Mouse (Mus musculus) G1E (cell line): Measurements from ENCODE around the gene Sigirr. TPM values are rescaled to one million over a fixed set of nuclear protein-coding genes. Genes with fewer than 3 reads are reported as not detected.

Experiments used
- ATAC-seq: 2 replicates; pipeline ENCODE4 v1.8.0; 2016; ENCODE audit warnings: mild to moderate bottlenecking; ENCODE audit not compliant: insufficient number of reproducible peaks, poor library complexity, low FRiP score, severe bottlenecking; ENCODE audit errors: extremely low read depth
- DNase-seq: peaks from one replicate; pipeline ENCODE4 v3.0.0; 2012; ENCODE audit warnings: low spot score
- H3K27me3 ChIP-seq: 2 replicates; pipeline ENCODE4 v1.6.1; 2012; ENCODE audit warnings: mild to moderate bottlenecking, low read length, inconsistent platforms; ENCODE audit not compliant: insufficient read depth
- H3K36me3 ChIP-seq: replicated peaks from 2 replicates; pipeline ENCODE3; 2012; ENCODE audit warnings: mild to moderate bottlenecking, inconsistent platforms
- H3K4me1 ChIP-seq: 2 replicates; pipeline ENCODE4 v1.6.1; 2012; ENCODE audit warnings: low read depth, low read length, inconsistent platforms, mixed read lengths; ENCODE audit not compliant: insufficient read depth
- H3K4me3 ChIP-seq: 2 replicates; pipeline ENCODE4 v1.5.1; 2012; ENCODE audit warnings: low read depth, mild to moderate bottlenecking, inconsistent platforms, low read length, moderate library complexity, mixed read lengths
- H3K9me3 ChIP-seq: replicated peaks from 2 replicates; pipeline ENCODE4 v1.6.1; 2012; ENCODE audit warnings: inconsistent platforms
- CTCF ChIP-seq: IDR thresholded peaks from 2 replicates; pipeline ENCODE4 v1.5.1; 2012; ENCODE audit warnings: low read depth, low read length, inconsistent platforms, mixed read lengths
- GATA1 ChIP-seq: IDR thresholded peaks from 2 replicates; pipeline ENCODE4 v1.6.1; 2012; ENCODE audit warnings: borderline replicate concordance, low read length, inconsistent platforms, mixed read lengths
- GATA2 ChIP-seq: IDR thresholded peaks from 2 replicates; pipeline ENCODE4 v1.6.1; 2012; ENCODE audit warnings: low read depth, low read length, inconsistent platforms, borderline replicate concordance
- POLR2AphosphoS5 ChIP-seq: IDR thresholded peaks from 2 replicates; pipeline ENCODE4 v1.6.1; 2012; ENCODE audit warnings: low read depth, low read length, inconsistent platforms; ENCODE audit not compliant: insufficient replicate concordance
- TAL1 ChIP-seq: conservative IDR thresholded peaks from 2 replicates; pipeline ENCODE4 v1.6.1; 2012; ENCODE audit warnings: low read depth, low read length, inconsistent platforms, mixed read lengths
- polyA plus RNA-seq: library from polyadenylated mRNA; stranded (reverse); fragments of >175 nt; gene quantifications from 2 replicates; pipeline ENCODE4 v1.2.3, GENCODE M21; 2012
- total RNA-seq, 2 experiments: library from RNA; stranded (forward) in 1 of 2; stranded (reverse) in 1 of 2; fragments of 200-1000 nt in 1 of 2; fragments of >200 nt in 1 of 2; fragmentation: Nextera tagmentation in 1 of 2; gene quantifications; 2 replicates each; pipeline ENCODE4 v1.2.3; 2014 to 2017

Sigirr gene
- total and polyA plus RNA-seq, 3 experiments = 6.7 to 8.6 (median 6.9) TPM

DNA sequence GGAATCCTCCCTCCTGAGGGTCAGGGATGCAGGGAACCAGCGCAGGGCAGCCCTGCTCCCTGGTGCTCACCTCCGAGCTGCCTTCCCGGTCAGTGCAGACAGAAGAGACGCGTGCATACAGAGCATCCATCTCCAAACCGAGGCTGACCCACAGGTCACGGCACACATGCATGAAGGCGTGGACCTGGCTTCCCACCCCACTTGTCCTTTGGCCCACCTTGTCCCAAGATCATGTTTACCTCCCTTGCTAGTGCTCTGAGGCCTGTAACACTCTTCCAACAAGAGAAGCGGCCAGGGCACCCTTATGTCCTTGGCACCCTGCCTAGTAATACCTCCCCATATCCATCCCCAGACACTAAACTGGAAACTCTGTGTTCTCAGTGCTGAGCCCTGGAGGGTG is 15.5 kb upstream of the Sigirr start:
- H3K4me1 ChIP-seq = peaks cover 16% of the 10 kb centered on the region
- no peak for DNase-seq

GRCm38 (mm10) chr7:141103161-141103560 is 2.8 kb upstream of the Sigirr start:
- Histone ChIP-seq H3K36me3 (no peaks in the 10 kb centered on the region), H3K27me3 (peaks cover 55% of the 10 kb centered on the region), H3K4me1 (no peaks in the 10 kb centered on the region), H3K9me3 (no peaks in the 10 kb centered on the region), H3K4me3 (no peak overlapping the region)
- TF ChIP-seq CTCF (no peak), GATA1 (no peak), GATA2 (no peak), TAL1 (no peak), POLR2AphosphoS5 (no peak)
- DNase-seq = no peak
- ATAC-seq = no peak

More for the DNA sequence above, 15.5 kb upstream of the Sigirr start:
- no peak for ATAC-seq
- Histone ChIP-seq H3K9me3 (no peaks in the 10 kb centered on the region), H3K27me3 (peaks cover 58% of the 10 kb centered on the region), H3K4me3 (no peak overlapping the region), H3K36me3 (no peaks in the 10 kb centered on the region)
- TF ChIP-seq GATA1 (no peak), GATA2 (no peak), CTCF (no peak), POLR2AphosphoS5 (no peak), TAL1 (no peak)

DNA sequence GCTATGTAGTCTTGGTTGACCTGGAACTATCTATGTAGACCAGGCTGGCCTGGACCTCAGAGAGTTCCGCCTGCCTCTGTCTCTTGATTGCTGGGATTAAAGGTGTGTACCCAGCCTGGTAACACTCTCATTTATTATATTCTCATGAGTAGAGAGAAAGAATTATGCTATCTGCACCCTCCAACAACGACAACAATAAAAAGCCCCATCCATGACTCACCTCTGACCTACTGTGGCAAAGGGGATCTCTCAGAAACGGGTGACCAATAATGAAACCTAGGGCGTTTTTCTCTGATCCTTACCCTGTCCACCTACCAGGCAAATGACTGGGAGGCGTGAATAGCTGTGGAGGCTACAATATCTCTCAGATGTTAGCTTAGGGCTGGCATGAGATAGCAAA is 3.2 kb downstream of the Sigirr start:
- Histone ChIP-seq H3K36me3 (peaks cover 24% of the 10 kb centered on the region), H3K9me3 (no peaks in the 10 kb centered on the region), H3K27me3 (peaks cover 22% of the 10 kb centered on the region), H3K4me1 (peaks cover 35% of the 10 kb centered on the region), H3K4me3 (peak overlapping the region; percentile 69; the same call in 1 of the 2 replicates)
- DNase-seq = no peak
- no peak for TF ChIP-seq GATA2
- ATAC-seq = no peak

DNA sequence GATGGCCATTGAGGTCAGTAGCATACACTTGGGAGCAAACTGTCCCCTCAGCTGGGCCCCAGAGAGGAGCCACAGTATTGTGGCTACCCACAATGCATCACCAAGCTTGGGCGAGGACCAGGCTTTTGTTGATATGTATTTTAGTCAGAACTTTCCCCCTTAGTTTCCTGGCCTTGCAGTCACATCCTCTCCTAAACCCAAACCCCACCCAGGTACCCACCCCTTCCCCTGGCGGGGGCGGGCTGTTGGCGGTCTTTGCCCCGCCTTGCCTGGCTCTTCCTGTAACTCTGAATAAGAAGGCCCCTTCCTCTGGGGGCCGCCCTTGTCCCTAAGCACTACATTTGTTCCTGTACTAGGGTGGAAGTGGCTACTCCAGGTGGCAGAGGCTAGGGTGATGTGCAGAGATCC is 3.7 kb downstream of the Sigirr start:
- H3K4me3 ChIP-seq = peak overlapping the region; percentile 69
- ATAC-seq = peak; percentile 77
- TF ChIP-seq GATA1 (no peak), CTCF (no peak), TAL1 (no peak), POLR2AphosphoS5 (no peak), GATA2 (no peak)
- peaks cover 40% of the 10 kb centered on the region for H3K4me1 ChIP-seq
- DNase-seq = peak; percentile 85
- H3K9me3 ChIP-seq = no peaks in the 10 kb centered on the region
- H3K36me3 ChIP-seq = peaks cover 29% of the 10 kb centered on the region
- H3K27me3 ChIP-seq = peaks cover 17% of the 10 kb centered on the region

DNA sequence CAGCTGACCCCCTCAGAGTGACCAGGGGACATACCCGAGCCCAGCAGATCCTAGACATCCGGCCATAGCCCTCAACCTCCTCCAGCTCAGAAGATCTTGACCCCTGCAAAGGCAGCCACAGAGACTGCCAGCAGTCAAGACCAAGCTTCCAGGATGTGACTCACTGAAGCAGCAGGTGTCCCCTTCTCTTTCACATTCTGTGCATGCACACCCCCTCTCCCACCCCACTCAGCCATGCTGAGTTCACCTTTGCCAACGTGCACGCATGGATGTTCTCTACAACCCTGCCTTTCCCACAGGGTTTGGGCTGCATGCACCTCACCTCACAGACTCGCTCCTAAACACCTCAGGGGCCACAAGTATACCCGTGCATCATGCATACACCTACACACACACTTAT is 4.4 kb downstream of the Sigirr start:
- Histone ChIP-seq H3K9me3 (no peaks in the 10 kb centered on the region), H3K27me3 (peaks cover 13% of the 10 kb centered on the region), H3K4me1 (peaks cover 44% of the 10 kb centered on the region), H3K4me3 (peak overlapping the region; percentile 69), H3K36me3 (peaks cover 35% of the 10 kb centered on the region)
- DNase-seq (no peak), ATAC-seq (no peak)
- no peak for TF ChIP-seq GATA1
- no peak for TF ChIP-seq CTCF
- TF ChIP-seq POLR2AphosphoS5 = no peak
- no peak for TF ChIP-seq TAL1
- TF ChIP-seq GATA2 = no peak

DNA sequence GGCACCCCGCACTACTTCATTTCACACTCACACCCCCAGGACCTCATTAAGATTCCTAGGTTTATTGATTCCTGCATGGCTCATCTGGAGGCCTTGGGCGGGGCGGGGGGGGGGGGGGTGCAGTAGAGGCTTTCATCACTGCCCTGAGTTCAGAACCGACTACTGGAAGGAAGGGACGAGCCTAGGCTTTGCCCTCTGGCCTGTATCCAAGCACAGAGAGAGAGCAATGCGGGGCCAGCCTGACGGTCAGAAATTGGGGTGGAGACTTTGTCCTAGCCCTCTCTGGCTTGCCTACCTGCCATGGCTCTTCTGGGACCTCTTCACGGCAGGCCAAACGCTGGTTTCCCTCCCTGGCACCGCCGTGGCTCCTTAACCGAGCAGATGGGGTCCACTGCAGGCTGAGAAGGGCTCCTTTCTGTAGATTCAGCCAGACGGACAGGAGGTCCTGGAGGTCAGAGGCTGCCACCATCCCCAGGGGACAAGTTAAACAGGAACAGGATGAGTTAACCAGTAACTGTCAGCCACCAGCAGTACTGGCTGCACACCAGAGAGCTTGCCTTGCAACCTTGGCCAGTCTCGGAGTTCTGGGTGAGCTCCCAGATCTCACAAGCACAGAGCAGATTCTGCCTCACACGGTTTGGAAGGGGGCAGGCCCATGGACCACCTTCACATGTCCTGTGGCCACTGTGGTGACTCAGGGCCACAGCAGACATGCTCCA is 5.7 kb downstream of the Sigirr start:
- H3K4me3 ChIP-seq = no peak overlapping the region
- H3K9me3 ChIP-seq = no peaks in the 10 kb centered on the region
- TF ChIP-seq CTCF (no peak), POLR2AphosphoS5 (no peak), GATA2 (no peak), TAL1 (no peak), GATA1 (no peak)
- no peak for DNase-seq
- peaks cover 5% of the 10 kb centered on the region; the same call in 1 of the 2 replicates for H3K27me3 ChIP-seq
- H3K4me1 ChIP-seq = peaks cover 51% of the 10 kb centered on the region
- no peak for ATAC-seq
- peaks cover 35% of the 10 kb centered on the region for H3K36me3 ChIP-seq

GRCm38 (mm10) chr7:141093950-141094349 is 6.4 kb downstream of the Sigirr start:
- H3K27me3 ChIP-seq = peaks cover 9% of the 10 kb centered on the region; the same call in 1 of the 2 replicates
- H3K4me1 ChIP-seq = peaks cover 51% of the 10 kb centered on the region
- no peak for TF ChIP-seq CTCF
- TF ChIP-seq POLR2AphosphoS5 = no peak
- TF ChIP-seq GATA2 = no peak
- TF ChIP-seq TAL1 = no peak
- no peak for TF ChIP-seq GATA1
- H3K36me3 ChIP-seq = peaks cover 35% of the 10 kb centered on the region
- no peaks in the 10 kb centered on the region for H3K9me3 ChIP-seq
- H3K4me3 ChIP-seq = no peak overlapping the region
- DNase-seq = no peak
- ATAC-seq = no peak
